Mouse (Mus musculus) regulatory T cell (primary cell): ENCODE measurements around the gene 9530068E07Rik.
"Not testable (repeated sequence)": the region's sequence is repeated elsewhere in the genome, so short reads cannot be mapped to it uniquely, and the experiment has no call there.

ENCODE experiments used
- in situ Hi-C: fragments of 300-600 bp; cut with MboI, MseI; formaldehyde crosslinking; loops from one replicate; pipeline ENCODE4 v1.15.1; 2025; ENCODE audit warnings: high pct_unique_total_duplicates

9530068E07Rik gene

GRCm38 (mm10) chr11:52373841-52374240 lies 22.4 kb upstream of the 9530068E07Rik start:
- in situ Hi-C loops = no loop called here

- in situ Hi-C loops = no loop called here
Measured at GRCm38 (mm10) chr11:52374340-52374739, 21.9 kb upstream of the 9530068E07Rik start.

GRCm38 (mm10) chr11:52377579-52377978 lies 18.6 kb upstream of the 9530068E07Rik start:
- in situ Hi-C loops = no loop called here

GRCm38 (mm10) chr11:52379241-52379640 lies 17.0 kb upstream of the 9530068E07Rik start:
- in situ Hi-C loops = no loop called here

- in situ Hi-C loops = no loop called here
Measured at GRCm38 (mm10) chr11:52383741-52384140, 12.5 kb upstream of the 9530068E07Rik start.

GRCm38 (mm10) chr11:52384667-52385066 lies 11.6 kb upstream of the 9530068E07Rik start:
- in situ Hi-C loops = no loop called here

- in situ Hi-C loops = no loop called here
Measured at GRCm38 (mm10) chr11:52386892-52387291, 9.3 kb upstream of the 9530068E07Rik start.

- in situ Hi-C loops = no loop called here
Measured at GRCm38 (mm10) chr11:52388150-52388549, 8.1 kb upstream of the 9530068E07Rik start.

GRCm38 (mm10) chr11:52388979-52389378 lies 7.2 kb upstream of the 9530068E07Rik start:
- in situ Hi-C loops = not testable (repeated sequence)

GRCm38 (mm10) chr11:52389933-52390332 lies 6.3 kb upstream of the 9530068E07Rik start:
- in situ Hi-C loops = no loop called here

GRCm38 (mm10) chr11:52394494-52394893 lies 1.7 kb upstream of the 9530068E07Rik start:
- in situ Hi-C loops = no loop called here

GRCm38 (mm10) chr11:52395343-52395742 lies 885 bp upstream of the 9530068E07Rik start:
- in situ Hi-C loops = no loop called here

- in situ Hi-C loops = no loop called here
Measured at GRCm38 (mm10) chr11:52396597-52397188, 465 bp downstream of the 9530068E07Rik start.

GRCm38 (mm10) chr11:52397385-52397987 lies 1.3 kb downstream of the 9530068E07Rik start:
- in situ Hi-C loops = no loop called here

GRCm38 (mm10) chr11:52401476-52401875 lies 5.2 kb downstream of the 9530068E07Rik start:
- in situ Hi-C loops = no loop called here

GRCm38 (mm10) chr11:52402566-52402965 lies 6.3 kb downstream of the 9530068E07Rik start:
- in situ Hi-C loops = no loop called here

GRCm38 (mm10) chr11:52404209-52404608 lies 8.0 kb downstream of the 9530068E07Rik start:
- in situ Hi-C loops = no loop called here

- in situ Hi-C loops = no loop called here
Measured at GRCm38 (mm10) chr11:52405196-52405688, 9.0 kb downstream of the 9530068E07Rik start.

- in situ Hi-C loops = no loop called here
Measured at GRCm38 (mm10) chr11:52409316-52409715, 13.1 kb downstream of the 9530068E07Rik start.

- in situ Hi-C loops = no loop called here
Measured at GRCm38 (mm10) chr11:52418358-52418757, 22.1 kb downstream of the 9530068E07Rik start.

- in situ Hi-C loops = no loop called here
Measured at GRCm38 (mm10) chr11:52419246-52419645, 23.0 kb downstream of the 9530068E07Rik start.

GRCm38 (mm10) chr11:52419861-52420260 lies 23.6 kb downstream of the 9530068E07Rik start:
- in situ Hi-C loops = no loop called here
